Mouse (Mus musculus) stomach, embryonic 16.5 days (tissue): ENCODE measurements around the gene Rhob. TPM values are rescaled to one million over a fixed set of nuclear protein-coding genes. Genes with fewer than 3 reads are reported as not detected.

Experiments used
- ATAC-seq: fragments of 200-750 bp; cut with Nextera tagmentation; 2 replicates; pipeline ENCODE4 v1.8.0; 2017; ENCODE audit warnings: moderate number of reproducible peaks, moderate TSS enrichment; ENCODE audit not compliant: insufficient read depth, low FRiP score
- H3K27ac ChIP-seq: fragments of 300-500 bp; sonication (generic); 2 replicates; pipeline ENCODE4 v1.5.1; 2014; ENCODE audit warnings: low read length
- H3K27me3 ChIP-seq: fragments of 300-500 bp; sonication (generic); 2 replicates; pipeline ENCODE4 v1.6.1; 2014; ENCODE audit warnings: low read length, control low read depth, mixed read lengths; ENCODE audit not compliant: control insufficient read depth, insufficient read depth
- H3K36me3 ChIP-seq: fragments of 300-500 bp; sonication (generic); 2 replicates; pipeline ENCODE4 v1.6.1; 2014; ENCODE audit warnings: low read length; ENCODE audit not compliant: control insufficient read depth, insufficient read depth
- H3K4me1 ChIP-seq: fragments of 300-500 bp; sonication (generic); 2 replicates; pipeline ENCODE4 v1.6.1; 2014; ENCODE audit warnings: low read length, control low read depth, mixed read lengths; ENCODE audit not compliant: control insufficient read depth, insufficient read depth
- H3K4me2 ChIP-seq: fragments of 300-500 bp; sonication (generic); 2 replicates; pipeline ENCODE4 v1.6.1; 2014; ENCODE audit warnings: low read depth, low read length, mixed read lengths
- H3K4me3 ChIP-seq: fragments of 300-500 bp; sonication (generic); replicated peaks from 2 replicates; pipeline ENCODE4 v1.5.1; 2014; ENCODE audit warnings: mild to moderate bottlenecking, low read length
- H3K9ac ChIP-seq: fragments of 300-500 bp; sonication (generic); 2 replicates; pipeline ENCODE4 v1.6.1; 2014; ENCODE audit warnings: low read length
- H3K9me3 ChIP-seq: fragments of 300-500 bp; sonication (generic); replicated peaks from 2 replicates; pipeline ENCODE4 v1.6.1; 2016; ENCODE audit warnings: low read length, control low read depth; ENCODE audit not compliant: control insufficient read depth
- WGBS: fragments of 180-500 bp; shearing (Covaris S2); extraction: QIAGEN DNeasy Blood & Tissue Kit; methylation state at CpG from one replicate; pipeline ENCODE4 v1.1.7; 2014; 5-methylcytosine and 5-hydroxymethylcytosine counted together
- polyA plus RNA-seq: library from polyadenylated mRNA; unstranded; fragments of >200 nt; fragmentation: Nextera tagmentation; extraction: Ambion mirVana; gene quantifications from 2 replicates; pipeline ENCODE4 v1.2.1, GENCODE M21; 2015

Rhob gene
- polyA plus RNA-seq, 1 experiment from 2014 or later: 34.3 TPM

GRCm38 (mm10) chr12:8534915-8535314 lies 35.1 kb upstream of the Rhob start:
- H3K27ac ChIP-seq: no peak overlapping the region
- H3K4me3 ChIP-seq: no peak overlapping the region
- H3K36me3 ChIP-seq: no peaks in the 10 kb centered on the region
- no peak overlapping the region for H3K9ac ChIP-seq
- no peak overlapping the region for H3K4me2 ChIP-seq
- H3K27me3 ChIP-seq: no peaks in the 10 kb centered on the region
- WGBS: 50% methylated on average over 1 of the region's 1 CpGs
- no peaks in the 10 kb centered on the region for H3K9me3 ChIP-seq
- no peaks in the 10 kb centered on the region for H3K4me1 ChIP-seq
- no peak for ATAC-seq

GRCm38 (mm10) chr12:8527770-8528169 lies 28.0 kb upstream of the Rhob start:
- Histone ChIP-seq H3K4me3 (no peak overlapping the region), H3K9me3 (no peaks in the 10 kb centered on the region), H3K27me3 (no peaks in the 10 kb centered on the region), H3K27ac (no peak overlapping the region), H3K4me2 (no peak overlapping the region), H3K9ac (no peak overlapping the region), H3K4me1 (no peaks in the 10 kb centered on the region), H3K36me3 (no peaks in the 10 kb centered on the region)
- no peak for ATAC-seq
- WGBS: 75% methylated on average over 5 of the region's 5 CpGs

GRCm38 (mm10) chr12:8527175-8527574 lies 27.4 kb upstream of the Rhob start:
- no peak overlapping the region for H3K4me3 ChIP-seq

GRCm38 (mm10) chr12:8524062-8524461 lies 24.3 kb upstream of the Rhob start:
- no peak overlapping the region for H3K4me3 ChIP-seq
- H3K4me2 ChIP-seq: no peak overlapping the region
- H3K4me1 ChIP-seq: peaks cover 5% of the 10 kb centered on the region; the same call in 1 of the 2 replicates
- H3K27me3 ChIP-seq: no peaks in the 10 kb centered on the region
- ATAC-seq: no peak
- WGBS: 62% methylated on average over 5 of the region's 5 CpGs
- no peaks in the 10 kb centered on the region for H3K36me3 ChIP-seq
- no peak overlapping the region for H3K9ac ChIP-seq
- H3K27ac ChIP-seq: no peak overlapping the region
- no peaks in the 10 kb centered on the region for H3K9me3 ChIP-seq

More at GRCm38 (mm10) chr12:8527175-8527574, 27.4 kb upstream of the Rhob start:
- Histone ChIP-seq H3K4me2 (no peak overlapping the region), H3K9ac (no peak overlapping the region), H3K9me3 (no peaks in the 10 kb centered on the region), H3K4me1 (no peaks in the 10 kb centered on the region), H3K27me3 (no peaks in the 10 kb centered on the region), H3K36me3 (no peaks in the 10 kb centered on the region), H3K27ac (no peak overlapping the region)
- ATAC-seq: no peak
- 68% methylated on average over 1 of the region's 1 CpGs for WGBS

GRCm38 (mm10) chr12:8522711-8523110 lies 22.9 kb upstream of the Rhob start:
- Histone ChIP-seq H3K4me1 (peaks cover 5% of the 10 kb centered on the region; the same call in 1 of the 2 replicates), H3K27me3 (no peaks in the 10 kb centered on the region), H3K9ac (no peak overlapping the region), H3K9me3 (no peaks in the 10 kb centered on the region), H3K27ac (no peak overlapping the region), H3K36me3 (no peaks in the 10 kb centered on the region), H3K4me3 (no peak overlapping the region), H3K4me2 (no peak overlapping the region)
- 55% methylated on average over 2 of the region's 2 CpGs for WGBS
- ATAC-seq: no peak

GRCm38 (mm10) chr12:8521375-8522047 lies 21.7 kb upstream of the Rhob start:
- no peak overlapping the region for H3K4me3 ChIP-seq
- H3K27me3 ChIP-seq: no peaks in the 10 kb centered on the region
- H3K4me2 ChIP-seq: no peak overlapping the region
- peak overlapping the region; percentile 61; the same call in 1 of the 2 replicates for H3K27ac ChIP-seq
- peaks cover 5% of the 10 kb centered on the region; the same call in 1 of the 2 replicates for H3K4me1 ChIP-seq
- no peaks in the 10 kb centered on the region for H3K36me3 ChIP-seq
- ATAC-seq: peak; percentile 67
- no peaks in the 10 kb centered on the region for H3K9me3 ChIP-seq
- 38% methylated on average over 11 of the region's 12 CpGs for WGBS
- 0 out of 2 replicates have a peak overlapping the region, but pooled peaks have one; percentile 3 for H3K9ac ChIP-seq

GRCm38 (mm10) chr12:8519431-8520160 lies 19.8 kb upstream of the Rhob start:
- Histone ChIP-seq H3K27me3 (no peaks in the 10 kb centered on the region), H3K9ac (no peak overlapping the region), H3K9me3 (no peaks in the 10 kb centered on the region), H3K4me1 (peaks cover 5% of the 10 kb centered on the region; the same call in 1 of the 2 replicates), H3K27ac (no peak overlapping the region), H3K36me3 (no peaks in the 10 kb centered on the region), H3K4me3 (no peak overlapping the region), H3K4me2 (no peak overlapping the region)
- no peak for ATAC-seq
- WGBS: 68% methylated on average over 12 of the region's 12 CpGs

- no peak overlapping the region for H3K9ac ChIP-seq
- H3K27me3 ChIP-seq: no peaks in the 10 kb centered on the region
- no peak overlapping the region for H3K4me3 ChIP-seq
- H3K36me3 ChIP-seq: no peaks in the 10 kb centered on the region
- peak overlapping the region; percentile 34; the same call in 1 of the 2 replicates for H3K27ac ChIP-seq
- peak; percentile 85 for ATAC-seq
- H3K4me2 ChIP-seq: 0 out of 2 replicates have a peak overlapping the region, but pooled peaks have one; percentile 9
- WGBS: 43% methylated on average over 18 of the region's 18 CpGs
- H3K9me3 ChIP-seq: no peaks in the 10 kb centered on the region
- H3K4me1 ChIP-seq: 0 out of 2 replicates have a peak, but pooled peaks cover 3% of the 10 kb centered on the region
Observed at GRCm38 (mm10) chr12:8511037-8511882, 11.5 kb upstream of the Rhob start.
